Mouse (Mus musculus): ENCODE measurements around the gene Gpr87. TPM values are rescaled to one million over a fixed set of nuclear protein-coding genes. Genes with fewer than 3 reads are reported as not detected.

Gene Gpr87
- polyA plus RNA-seq (2017; shearing (Covaris generic)) = not detected

GRCm38 (mm10) chr3:59194938-59195337 lies at the start of gene Gpr87:
Gpr87 (minus strand) TSS chr3:59195104.

GRCm38 (mm10) chr3:59210727-59211126 lies 15.8 kb upstream of the Gpr87 start, which contains the start of gene P2ry13:
P2ry13 (minus strand) TSS chr3:59210882.

GRCm38 (mm10) chr3:59153424-59153823 lies 41.5 kb downstream of the Gpr87 start, which contains the start of gene P2ry14:
P2ry14 (minus strand) TSS chr3:59153618.

Other genes starting within 250 kb of the Gpr87 start
- 1.4 TPM for gene Med12l, start 189.3 kb downstream of the Gpr87 start, polyA plus RNA-seq (2017; shearing (Covaris generic))
- gene Gpr171, start 93.3 kb downstream of the Gpr87 start, polyA plus RNA-seq (2017; shearing (Covaris generic)) = 92.3 TPM
- gene P2ry14, start 41.5 kb downstream of the Gpr87 start, polyA plus RNA-seq (2017; shearing (Covaris generic)) = 2.8 TPM
- gene P2ry13, start 15.8 kb upstream of the Gpr87 start, polyA plus RNA-seq (2017; shearing (Covaris generic)) = not detected
- not detected for gene P2ry12, start 67.8 kb upstream of the Gpr87 start, polyA plus RNA-seq (2017; shearing (Covaris generic))
- not detected for gene Igsf10, start 149.3 kb upstream of the Gpr87 start, polyA plus RNA-seq (2017; shearing (Covaris generic))

Measured in effector memory CD4-positive, alpha-beta T cell, adult 5 months (primary cell).